Mouse (Mus musculus) erythroblast, embryonic 14.5 days (primary cell): Measurements from ENCODE around the gene Fndc11.

Source experiments
- GATA1 ChIP-seq: IDR thresholded peaks from 2 replicates; pipeline ENCODE4 v1.6.1; 2012; ENCODE audit warnings: low read length, inconsistent platforms, mixed read lengths
- TAL1 ChIP-seq: IDR thresholded peaks from 3 replicates; pipeline ENCODE4 v1.6.1; 2012; ENCODE audit warnings: low read length, inconsistent platforms, mixed read lengths

DNA sequence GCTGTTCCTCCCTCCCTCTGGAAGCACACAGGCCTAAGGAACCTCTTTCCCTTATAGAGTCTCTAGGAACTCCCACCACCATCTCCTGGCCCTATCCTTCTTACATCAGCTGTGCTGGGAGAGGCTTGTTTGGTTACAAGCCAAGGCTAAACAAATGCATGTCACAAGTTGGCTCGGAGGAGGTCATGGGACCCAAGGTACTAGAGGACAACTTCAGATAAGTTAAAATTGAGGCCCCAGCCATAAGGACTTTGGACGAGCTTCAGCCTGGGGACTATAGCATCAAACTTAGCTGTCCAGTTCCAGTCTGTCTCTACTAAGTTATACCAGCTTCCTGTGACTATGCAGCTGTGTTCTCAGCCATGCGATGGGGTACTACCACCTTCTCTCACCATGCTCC is 7.3 kb downstream of the Fndc11 start:
- TF ChIP-seq TAL1 (no peak), GATA1 (no peak)
